Mouse (Mus musculus) gastrocnemius, postnatal 14 days (tissue): Measurements from ENCODE around the gene Myrf. TPM values are rescaled to one million over a fixed set of nuclear protein-coding genes. Genes with fewer than 3 reads are reported as not detected.
"Not testable (repeated sequence)": the region's sequence is repeated elsewhere in the genome, so short reads cannot be mapped to it uniquely, and the experiment has no call there.

Source experiments
- DNase-seq: peaks from one replicate; pipeline ENCODE4 v3.0.0; 2021; ENCODE audit warnings: mixed read lengths
- intact Hi-C: fragments of 180-260 bp; cut with DNase I; formaldehyde crosslinking; loops from one replicate; pipeline ENCODE4 v1.15.1; 2025; ENCODE audit warnings: low total_unique reads
- total RNA-seq, 2 experiments: library from RNA; stranded (reverse); gene quantifications; 2 replicates each; pipeline ENCODE4 v1.2.3; 2021

Myrf gene
- total RNA-seq, 2 experiments from 2014 or later: 0.08 TPM; not detected in 1

DNA sequence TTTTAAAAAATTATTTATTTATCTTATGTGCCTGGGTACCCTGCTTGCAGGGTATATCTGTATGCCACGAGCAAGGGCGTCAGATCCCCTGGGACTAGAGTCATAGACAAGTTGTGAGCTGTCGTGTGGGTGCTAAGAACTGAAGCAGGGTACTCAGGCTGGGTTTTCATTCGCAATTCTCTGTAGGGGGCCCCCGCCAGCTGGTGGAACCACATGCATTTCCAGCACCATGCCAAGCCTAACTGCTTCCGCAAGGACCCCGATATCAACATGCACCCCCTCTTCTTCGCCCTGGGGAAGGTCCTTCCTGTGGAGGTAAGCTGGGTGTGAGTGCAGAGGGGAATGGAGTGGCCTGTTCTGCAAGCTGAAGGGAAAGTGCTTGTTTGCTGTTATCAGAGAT lies 54.0 kb downstream of the Myrf start:
- intact Hi-C loops: no loop called here
- no peak for DNase-seq

DNA sequence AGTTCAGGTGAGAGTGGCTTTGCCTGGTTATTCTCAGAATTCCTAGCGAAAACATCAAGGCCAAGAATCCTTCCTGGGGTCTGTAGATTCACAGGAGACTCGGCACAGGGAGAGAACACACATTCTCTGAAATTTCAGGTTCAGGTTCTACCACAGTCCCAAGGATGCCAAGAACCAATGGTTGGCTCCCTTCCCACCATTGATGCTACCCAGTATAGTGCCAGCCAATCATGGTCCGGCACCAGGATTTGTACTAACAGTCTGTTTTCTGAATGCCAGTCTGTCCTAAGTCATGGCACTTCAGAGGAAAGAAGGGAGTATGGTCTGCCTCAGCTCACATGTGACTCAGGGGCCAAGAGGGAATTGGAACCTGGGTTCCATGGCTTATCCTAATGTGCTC lies 54.7 kb downstream of the Myrf start:
- no peak for DNase-seq
- intact Hi-C loops: no loop called here

DNA sequence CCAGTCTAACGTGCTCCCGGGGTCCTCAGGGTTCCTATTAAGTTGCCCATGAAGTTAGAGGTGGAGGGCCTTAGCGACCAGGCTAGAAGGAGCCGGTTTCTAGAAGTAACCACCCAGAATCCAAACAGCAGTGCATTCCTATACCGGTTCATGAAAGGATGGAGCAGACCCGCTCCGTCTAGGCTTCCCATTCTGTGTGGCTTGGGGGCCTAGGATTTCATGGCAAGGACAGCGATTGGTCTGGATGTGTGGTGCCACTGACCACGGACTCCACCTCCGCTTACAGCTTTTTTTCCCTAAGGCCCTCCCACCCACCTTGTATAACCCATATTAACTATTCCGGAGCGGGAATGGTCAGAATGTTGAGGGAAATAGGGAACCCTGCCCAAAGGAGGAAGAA lies 56.5 kb downstream of the Myrf start:
- intact Hi-C loops: no loop called here
- peak; percentile 32 for DNase-seq

DNA sequence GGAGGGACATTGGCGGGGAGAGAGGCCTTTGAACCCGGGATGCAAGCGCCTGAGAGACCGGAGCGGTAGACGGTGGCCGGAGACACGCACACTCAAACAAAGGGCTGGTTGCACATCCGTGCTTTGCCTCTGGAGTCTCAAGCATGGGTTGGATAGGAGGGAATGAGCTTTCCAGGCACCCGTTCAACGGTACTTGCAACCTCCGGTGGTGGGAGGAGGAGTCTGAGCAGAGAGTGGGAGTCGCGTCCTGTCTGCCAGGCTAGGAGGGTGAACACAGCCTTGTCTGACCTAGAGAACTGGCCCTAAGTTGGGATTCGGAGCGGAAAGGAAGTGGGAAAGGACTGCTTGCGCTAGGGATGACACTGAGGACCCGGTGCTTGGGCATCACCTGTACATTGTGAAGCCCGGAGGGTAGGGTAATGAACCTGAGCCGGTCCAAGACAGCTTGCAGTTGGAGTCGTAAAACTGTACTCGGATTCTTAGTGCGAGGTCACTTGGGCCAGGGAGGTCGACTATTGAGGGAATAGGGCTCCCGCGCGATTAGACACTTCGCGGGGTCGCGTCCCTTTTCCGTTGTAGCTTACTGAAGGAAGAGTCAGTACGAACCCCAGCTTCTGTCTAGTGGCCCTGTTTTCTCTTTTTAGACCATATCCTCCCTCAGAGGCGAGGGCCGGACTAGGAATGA lies 57.1 kb downstream of the Myrf start:
- intact Hi-C loops: no loop called here
- peak; percentile 66 for DNase-seq

DNA sequence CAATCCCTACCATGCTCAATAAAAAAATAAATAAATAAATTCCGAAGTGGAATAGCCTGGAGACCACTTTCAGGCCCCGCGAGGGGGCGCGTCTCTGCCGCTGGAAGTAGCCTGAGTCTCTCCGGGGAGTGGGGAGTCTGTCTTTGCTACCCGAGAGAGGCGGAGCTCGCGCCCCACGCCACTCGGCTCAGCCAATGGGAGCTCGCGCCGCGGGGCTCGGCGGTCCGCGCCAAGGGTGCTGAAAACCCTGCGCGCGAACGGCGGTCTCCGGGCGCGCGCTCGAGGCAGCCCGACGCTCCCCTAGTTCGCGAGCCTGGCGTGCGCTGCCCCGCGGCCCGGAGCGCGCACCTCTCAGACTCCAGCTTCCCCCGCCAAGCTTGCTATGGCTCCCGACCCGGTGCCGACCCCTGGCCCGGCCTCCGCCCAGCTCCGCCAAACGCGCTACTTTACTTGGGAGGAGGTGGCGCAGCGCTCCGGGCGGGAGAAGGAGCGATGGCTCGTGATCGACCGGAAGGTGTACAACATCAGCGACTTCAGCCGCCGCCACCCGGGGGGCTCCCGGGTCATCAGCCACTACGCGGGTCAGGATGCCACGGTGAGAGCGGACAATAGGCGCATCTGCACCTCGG lies 57.8 kb downstream of the Myrf start, which contains the start of gene Fads1:
Gene Fads1, plus strand, starts transcription at position 219 of the 629 bp plus-strand sequence.
- peak; percentile 94 for DNase-seq
- intact Hi-C loops: no loop called here

DNA sequence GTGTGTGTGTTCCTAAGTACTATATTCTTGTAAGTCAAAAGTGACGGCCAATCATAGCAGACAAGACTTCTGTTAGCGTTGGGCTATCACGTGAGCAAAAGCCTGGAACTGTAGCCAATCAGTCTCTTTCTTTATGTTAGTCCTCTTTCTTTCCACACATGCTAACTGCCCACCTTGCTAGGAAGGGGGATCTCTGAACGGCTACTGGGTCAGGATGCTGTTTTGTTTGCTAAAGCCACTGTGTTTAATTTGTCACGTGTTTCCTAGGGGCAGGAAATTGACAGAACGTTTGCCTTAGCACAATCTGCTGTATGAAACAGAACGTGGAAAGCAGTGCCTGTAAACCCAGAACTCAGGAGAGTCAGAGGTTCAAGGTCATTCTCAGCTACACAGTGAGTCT lies 58.4 kb downstream of the Myrf start:
- no peak for DNase-seq
- intact Hi-C loops: no loop called here

DNA sequence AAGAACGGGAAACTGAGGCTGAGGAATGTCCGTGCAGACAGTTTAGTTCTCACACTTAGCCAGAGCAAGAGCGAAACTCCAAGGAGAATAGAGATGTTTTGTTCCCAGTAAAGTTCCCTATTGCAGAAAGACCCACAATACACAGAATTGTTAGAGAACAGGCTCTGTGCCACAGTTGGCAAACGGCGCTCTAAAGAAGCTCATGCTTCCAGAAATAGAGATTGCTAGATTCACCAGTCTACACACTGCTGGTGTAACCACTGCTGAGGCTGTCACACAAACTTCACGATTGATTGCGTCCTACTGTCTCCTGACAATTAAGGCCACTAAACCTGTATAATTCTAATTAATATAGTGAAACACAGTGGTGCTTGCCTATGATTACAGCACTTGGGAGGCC lies 59.3 kb downstream of the Myrf start:
- no peak for DNase-seq
- intact Hi-C loops: no loop called here

DNA sequence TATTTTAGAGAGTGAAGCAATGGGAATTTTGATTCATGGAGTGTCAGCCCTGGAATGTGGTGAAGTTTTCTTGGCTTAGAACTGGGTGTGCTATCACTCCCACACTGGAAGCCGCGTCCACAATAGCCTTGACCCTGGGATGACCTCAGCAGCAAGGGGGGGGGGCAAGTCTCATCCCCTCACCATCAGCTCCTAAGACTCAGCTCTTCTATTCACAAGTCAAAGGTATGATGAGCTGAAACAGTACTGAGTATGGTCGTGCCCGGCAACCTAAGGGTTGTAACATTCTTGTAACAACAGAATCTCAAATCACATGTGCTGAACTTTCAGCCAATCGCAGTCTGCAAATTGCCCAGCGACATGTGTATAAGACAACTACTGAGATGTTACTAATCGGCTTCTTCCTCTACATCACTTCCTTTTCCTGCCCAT lies 63.6 kb downstream of the Myrf start:
- DNase-seq: no peak
- intact Hi-C loops: no loop called here

DNA sequence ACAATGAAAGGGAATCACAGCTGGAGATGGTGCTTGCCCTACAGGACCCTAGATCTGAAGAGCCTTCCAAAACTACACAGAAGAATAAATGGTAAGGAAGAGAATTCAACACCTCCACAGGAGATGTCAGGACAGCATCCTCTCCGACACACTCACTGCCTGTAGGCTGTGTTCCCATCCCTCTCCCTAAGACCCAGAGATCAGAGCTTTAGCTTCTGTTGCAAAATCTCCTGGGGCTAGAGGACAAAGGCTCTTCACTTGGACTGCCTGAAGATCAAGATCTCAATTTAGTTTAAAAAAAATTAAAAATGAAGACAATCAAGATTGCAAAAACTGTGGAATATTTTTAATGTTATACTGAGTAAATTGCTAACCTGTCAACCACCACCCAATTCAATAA lies 64.1 kb downstream of the Myrf start:
- DNase-seq: no peak
- intact Hi-C loops: no loop called here

DNA sequence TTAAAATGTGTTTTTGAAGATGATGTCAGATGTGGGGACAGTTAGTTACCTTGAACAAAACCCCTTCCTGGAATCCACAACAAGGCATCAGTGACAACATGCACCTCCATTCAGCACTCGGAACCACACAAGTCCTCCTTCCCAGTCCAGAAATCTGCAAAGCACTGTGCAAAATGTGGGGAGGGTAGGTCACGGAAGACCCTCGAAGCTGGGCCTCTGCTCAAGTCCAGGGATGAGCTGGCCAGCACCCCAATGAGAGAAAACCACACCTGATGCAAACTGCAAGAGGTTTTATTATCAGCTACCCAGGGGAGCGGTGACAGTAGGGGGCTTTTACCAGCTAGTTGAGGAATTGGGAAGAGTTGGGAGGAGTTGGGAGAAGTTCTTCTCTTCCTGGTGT lies 65.6 kb downstream of the Myrf start:
- intact Hi-C loops: no loop called here
- DNase-seq: no peak

DNA sequence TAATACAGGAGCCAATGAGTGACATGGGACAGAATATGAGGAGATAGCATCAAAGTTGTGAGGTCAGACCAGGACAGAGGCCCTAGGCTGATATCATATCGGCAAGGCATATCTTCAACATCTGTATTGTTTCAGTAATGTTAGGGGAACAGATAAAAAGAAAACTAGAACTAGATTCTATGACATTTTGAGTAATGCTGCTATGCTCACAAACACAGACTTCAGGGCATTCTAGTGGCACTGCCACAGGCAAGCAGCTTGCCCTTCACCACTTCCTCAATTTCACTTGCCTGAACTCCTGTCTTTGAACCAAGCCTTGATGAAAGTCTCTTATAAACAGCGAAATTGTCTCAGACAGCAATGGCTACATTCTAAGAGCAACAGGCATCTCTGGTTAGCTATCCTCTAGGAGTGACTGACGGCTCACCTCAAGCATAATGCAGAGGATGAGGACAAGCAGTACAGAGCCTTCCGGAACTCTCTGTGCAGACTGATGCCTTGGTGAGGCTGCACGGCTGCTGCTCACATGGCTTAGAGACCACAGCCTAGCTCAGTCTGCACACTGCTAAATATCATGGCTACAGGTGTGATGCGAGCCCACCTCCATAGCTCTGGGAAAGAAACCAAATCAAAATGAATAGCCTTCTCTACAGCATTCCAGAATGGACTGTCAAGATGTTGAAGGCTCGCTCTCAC lies 66.6 kb downstream of the Myrf start:
- DNase-seq: no peak

DNA sequence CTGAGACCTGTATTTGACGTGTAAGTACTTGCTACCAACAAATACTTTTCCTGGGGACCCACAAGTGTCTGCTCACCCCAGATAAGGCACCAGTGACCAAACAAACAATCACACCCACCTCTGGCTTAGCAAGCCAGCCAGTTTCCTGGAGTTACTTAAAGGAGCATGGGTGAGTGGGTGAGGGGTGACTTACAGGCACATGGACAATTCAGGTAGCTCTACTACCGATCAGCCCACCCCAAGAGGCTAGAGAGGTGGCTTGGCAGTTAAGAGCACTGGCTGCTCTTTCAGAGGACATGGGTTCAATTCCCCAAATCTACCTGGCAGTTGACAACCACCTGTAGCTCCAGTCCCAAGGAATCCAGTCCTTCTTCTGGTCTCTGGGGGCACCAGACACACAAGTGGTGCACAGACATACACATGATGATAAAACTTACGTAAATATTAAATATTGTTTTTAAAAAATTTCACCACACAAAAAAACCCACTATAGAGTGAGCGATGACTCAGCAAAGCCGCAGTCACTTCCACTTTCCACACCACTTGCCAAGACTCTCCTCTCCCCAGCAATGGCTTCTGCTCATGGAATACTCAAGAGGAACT lies 67.3 kb downstream of the Myrf start:
- intact Hi-C loops: no loop called here

More for the DNA sequence above, 66.6 kb downstream of the Myrf start:
- intact Hi-C loops: no loop called here

DNA sequence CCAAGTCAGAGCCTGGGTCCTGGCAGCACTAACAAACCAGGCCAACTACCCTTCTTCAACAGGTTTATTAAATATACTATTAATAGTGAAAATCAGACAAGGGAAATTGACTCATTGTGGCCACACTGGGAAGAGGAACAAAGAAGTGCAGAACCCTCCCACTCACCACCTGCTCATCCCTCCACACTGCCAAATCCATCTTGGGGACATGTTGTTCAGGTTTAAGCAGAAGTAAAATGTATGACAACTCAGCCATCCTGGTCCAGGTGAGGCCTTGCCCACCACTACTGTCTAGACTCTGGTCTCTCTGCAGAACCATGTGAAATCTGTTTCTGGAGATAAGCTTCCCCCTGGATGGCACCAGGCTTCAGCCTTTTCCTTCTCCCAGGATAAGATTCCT lies 68.7 kb downstream of the Myrf start:
- intact Hi-C loops: no loop called here
- DNase-seq: no peak

More for the DNA sequence above, 67.3 kb downstream of the Myrf start:
- DNase-seq: no peak

DNA sequence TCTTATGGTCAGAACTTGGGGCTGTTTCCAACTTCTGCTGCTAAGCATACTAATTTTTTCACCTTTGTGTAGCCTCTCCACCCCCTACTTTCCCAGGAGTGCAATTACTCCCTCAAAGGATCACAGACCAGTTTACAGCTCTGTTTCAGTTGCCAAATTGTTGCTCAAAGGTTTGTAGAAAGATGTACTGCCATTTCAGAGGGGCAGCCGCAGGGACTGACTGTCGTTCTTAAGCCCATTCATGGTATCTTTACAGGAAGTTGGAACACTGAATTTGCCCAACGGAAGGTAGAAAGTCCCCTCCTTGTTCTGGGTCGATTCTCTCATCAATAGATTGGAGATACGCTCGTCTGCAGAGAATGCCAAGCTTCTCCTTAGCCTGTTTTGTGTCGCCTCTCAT lies 69.2 kb downstream of the Myrf start:
- intact Hi-C loops: no loop called here
- no peak for DNase-seq

DNA sequence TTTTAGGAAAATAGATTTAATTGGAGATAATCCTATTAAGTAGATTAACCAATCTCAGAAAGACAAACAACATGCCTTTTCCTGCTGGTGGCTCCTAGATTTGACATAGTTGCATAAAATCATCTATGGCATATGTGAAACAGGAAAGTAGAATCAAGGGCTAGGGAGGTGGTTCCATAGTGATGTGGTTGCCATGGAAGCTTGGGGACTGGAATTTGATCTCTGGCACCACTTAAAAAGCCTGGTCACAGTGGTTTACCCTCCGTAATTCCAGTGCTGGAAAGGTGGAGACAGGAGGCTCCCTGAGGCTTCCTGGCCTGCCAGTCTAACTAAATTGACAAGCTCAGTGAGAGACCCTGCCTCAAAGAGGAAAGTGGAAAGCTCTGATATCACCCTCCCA lies 70.1 kb downstream of the Myrf start:
- intact Hi-C loops: no loop called here

DNA sequence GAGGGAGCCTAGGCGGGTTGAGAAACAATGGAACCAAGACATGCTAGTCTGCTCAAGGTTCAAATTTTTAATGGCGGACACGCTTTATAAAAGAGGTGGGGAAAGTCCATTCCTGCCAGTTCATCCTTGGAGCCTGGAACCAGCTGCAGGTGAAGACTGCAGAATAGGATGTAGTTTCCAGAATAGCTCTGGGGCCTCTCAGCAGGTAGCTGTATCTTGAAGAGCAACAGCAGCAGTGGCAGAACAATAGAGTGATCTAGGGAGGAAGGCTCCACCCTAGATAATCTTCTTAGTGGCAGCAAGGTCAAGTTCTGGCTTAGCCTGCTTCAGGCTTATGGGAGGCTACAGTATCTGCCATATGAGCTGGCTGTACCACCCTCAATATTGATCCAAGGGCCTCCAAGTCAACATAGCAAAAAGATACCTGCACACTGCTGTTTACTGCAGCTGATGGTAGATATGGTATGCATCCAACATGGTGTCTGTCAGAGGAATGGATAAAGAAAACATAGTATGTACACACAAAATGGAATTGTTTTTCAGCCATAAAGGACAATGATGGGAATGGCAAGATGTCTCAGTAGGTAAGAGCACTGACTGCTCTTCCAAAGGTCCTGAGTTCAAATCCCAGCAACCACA lies 70.7 kb downstream of the Myrf start:
- intact Hi-C loops, DNase-seq: not testable (repeated sequence)

More for the DNA sequence above, 70.1 kb downstream of the Myrf start:
- no peak for DNase-seq

DNA sequence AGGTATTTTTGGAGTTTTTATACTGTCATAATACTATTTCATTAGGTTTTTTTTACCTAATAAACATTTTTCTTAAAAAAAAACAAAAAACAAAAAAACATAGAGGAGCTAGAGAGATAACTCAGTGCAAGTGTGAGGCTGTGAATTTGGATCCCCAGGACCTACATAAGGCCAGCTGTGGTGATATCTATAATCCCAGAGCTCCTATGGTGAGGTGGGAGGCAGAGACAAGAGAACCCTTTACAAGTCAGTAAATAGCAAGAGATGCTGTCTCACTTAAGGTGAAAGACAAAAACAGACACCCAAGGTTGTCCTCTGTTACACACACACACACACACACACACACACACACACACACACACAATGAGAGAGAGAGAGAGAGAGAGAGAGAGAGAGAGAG lies 71.4 kb downstream of the Myrf start:
- intact Hi-C loops: no loop called here
- no peak for DNase-seq

DNA sequence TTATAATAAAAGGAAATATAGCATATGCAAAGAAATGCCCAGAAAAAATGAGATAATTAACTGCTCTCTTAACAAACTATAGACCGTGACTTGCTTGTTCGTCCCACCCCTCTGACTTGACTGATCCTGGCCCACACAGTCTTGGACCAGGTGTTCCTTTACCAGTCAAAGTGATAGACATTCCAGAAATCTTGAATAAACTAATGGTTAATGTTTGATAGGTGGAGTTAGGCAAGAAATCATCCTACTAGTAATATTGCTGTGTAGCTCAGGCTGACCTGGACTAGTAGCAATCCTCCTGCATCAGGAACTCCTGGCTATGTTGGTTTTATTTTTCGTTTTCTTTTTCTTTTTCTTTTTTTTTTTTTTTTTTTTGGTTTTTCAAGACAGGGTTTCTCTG lies 72.1 kb downstream of the Myrf start:
- intact Hi-C loops: no loop called here
- DNase-seq: no peak

DNA sequence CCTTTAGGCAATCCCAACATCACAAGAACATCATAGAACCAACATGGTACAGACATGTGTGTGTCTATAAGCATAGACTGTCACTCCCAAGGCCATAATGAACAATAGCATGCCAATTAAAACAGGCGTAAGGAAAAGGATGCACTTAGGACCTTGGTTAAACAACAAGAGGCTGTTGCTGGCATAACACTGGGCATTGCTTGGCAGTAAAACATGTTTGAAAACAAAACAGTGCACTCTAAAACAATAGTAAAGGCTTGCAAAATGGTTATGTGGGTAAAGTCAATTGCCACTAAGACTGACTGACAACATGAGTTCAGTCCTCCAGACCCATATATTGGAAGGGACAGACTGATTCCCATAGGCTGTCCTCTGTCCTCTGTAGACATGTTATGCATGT lies 72.6 kb downstream of the Myrf start:
- no peak for DNase-seq
- intact Hi-C loops: no loop called here

DNA sequence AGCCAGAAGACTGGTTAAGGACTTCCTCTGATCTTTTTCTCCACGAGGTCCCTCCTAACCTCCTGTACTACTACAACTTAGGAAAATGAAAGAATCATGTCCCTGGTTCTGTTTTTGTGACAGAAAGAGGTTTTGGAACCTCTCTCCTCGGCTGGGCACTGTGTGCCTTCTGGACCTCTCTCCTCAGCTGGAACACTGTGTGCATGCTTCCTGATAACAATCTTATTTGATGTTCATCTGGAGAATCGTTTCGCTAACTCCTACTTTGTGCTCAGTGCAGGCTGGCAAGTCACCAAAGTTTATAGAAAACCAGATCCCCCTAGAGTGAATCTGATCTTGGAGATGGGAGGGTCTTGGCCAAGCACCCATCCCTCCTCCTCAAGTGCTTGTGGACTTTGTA lies 73.4 kb downstream of the Myrf start:
- no peak for DNase-seq
- intact Hi-C loops: no loop called here
